Mouse (Mus musculus): ENCODE data around the gene Dhx30. TPM values are rescaled to one million over a fixed set of nuclear protein-coding genes. Genes with fewer than 3 reads are reported as not detected.

The Dhx30 gene
- 12.8 and 23.5 TPM in 2 replicates for polyA plus RNA-seq (2012; ENCODE audit: low replicate concordance)

GRCm38 (mm10) chr9:110117779-110118139, at the start of gene Dhx30:
Gene Dhx30 (minus strand): TSS chr9:110117830.

GRCm38 (mm10) chr9:110116977-110117778, 452 bp downstream of the Dhx30 start, which contains the start of gene Smarcc1:
Gene Smarcc1 (plus strand): TSS chr9:110117708.

Other genes with a start within 250 kb of the Dhx30 start
- 81.5 and 90.3 TPM in 2 replicates for gene Cdc25a, start 242.3 kb downstream of the Dhx30 start, polyA plus RNA-seq (2012; ENCODE audit: low replicate concordance)
- gene Map4, start 186.4 kb downstream of the Dhx30 start, polyA plus RNA-seq (2012; ENCODE audit: low replicate concordance) = 68.0 and 96.9 TPM in 2 replicates
- 62.5 and 137 TPM in 2 replicates for gene Smarcc1, start 122 bp downstream of the Dhx30 start, polyA plus RNA-seq (2012; ENCODE audit: low replicate concordance)
- gene Cspg5, start 126.0 kb upstream of the Dhx30 start, polyA plus RNA-seq (2012; ENCODE audit: low replicate concordance) = 0.15 and 0.32 TPM in 2 replicates
- gene Elp6, start 187.3 kb upstream of the Dhx30 start, polyA plus RNA-seq (2012; ENCODE audit: low replicate concordance) = 4.1 and 9.2 TPM in 2 replicates
- 108 and 188 TPM in 2 replicates for gene Scap, start 215.5 kb upstream of the Dhx30 start, polyA plus RNA-seq (2012; ENCODE audit: low replicate concordance)